8 mouse cellular contexts compared by ENCODE assay signal in genomic region chr13:55487578-55488498, GRCm38 (mm10). TPM values are rescaled to one million over a fixed set of nuclear protein-coding genes. Genes with fewer than 3 reads are reported as not detected.
DNase-seq lines count a peak whose midpoint lies in the region; ATAC-seq and TF ChIP-seq lines count a peak whose summit lies in the region.

Gene Dbn1, minus strand, starts transcription at chr13:55488111.

- DNase-seq in layer of hippocampus, adult 8-10 months (ENCODE audit: low spot score in 2 of 2): no peak
- no peak for DNase-seq in layer of hippocampus, adult 9-10 months (ENCODE audit: low spot score)
- DNase-seq in adrenal gland, adult 8-10 months: no peak
- DNase-seq in forebrain, embryonic 14.5 days (ENCODE audit: low spot score): peak; percentile 83
- DNase-seq in intestine, embryonic 14.5 days (ENCODE audit: low spot score): peak; percentile 82
- DNase-seq in liver, adult 2 months (ENCODE audit: extremely low read depth, low read depth, low spot score): no peak
- DNase-seq in neural tube, embryonic 11.5 days (ENCODE audit: low spot score): peak; percentile 88
- no peak for DNase-seq in spleen, postnatal 14 days (ENCODE audit: low spot score in 2 of 2)

- TF ChIP-seq CTCF in liver, adult 2 months (IDR thresholded peaks at IDR 0.05; ENCODE audit: low read depth, low read length): no peak

- H3K4me1 ChIP-seq in forebrain, embryonic 14.5 days (ENCODE audit: control insufficient read depth, insufficient read depth, low read length): peaks cover 38% of the 10 kb centered on the region
- peaks cover 40% of the 10 kb centered on the region for H3K4me1 ChIP-seq in intestine, embryonic 14.5 days (replicated peaks; ENCODE audit: control insufficient read depth, insufficient read depth, low read length)
- H3K4me1 ChIP-seq in liver, adult 2 months (ENCODE audit: control insufficient read depth, insufficient read depth, low read length): no peaks in the 10 kb centered on the region; the same call in 1 of the 2 replicates
- H3K4me1 ChIP-seq in neural tube, embryonic 11.5 days (ENCODE audit: control insufficient read depth, insufficient read depth, low read length): peaks cover 43% of the 10 kb centered on the region

- no peak for TF ChIP-seq POLR2A in liver, adult 2 months (IDR thresholded peaks at IDR 0.05; ENCODE audit: extremely low read depth, insufficient read depth, low read length)

- under 1% methylated on average over 48 of the region's 83 CpGs for WGBS in forebrain, embryonic 14.5 days
- whole genome bisulfite sequencing in intestine, embryonic 14.5 days: 1% methylated on average over 34 of the region's 83 CpGs
- WGBS in liver, adult 2 months: 5% methylated on average over 64 of the region's 83 CpGs
- WGBS in neural tube, embryonic 11.5 days: 2% methylated on average over 41 of the region's 83 CpGs

- H3K9ac ChIP-seq in forebrain, embryonic 14.5 days (ENCODE audit: low read length): peak within 1 kb of the TSS; percentile 100
- H3K9ac ChIP-seq in intestine, embryonic 14.5 days (ENCODE audit: low read length): peak within 1 kb of the TSS; percentile 98
- peak within 1 kb of the TSS; percentile 75 for H3K9ac ChIP-seq in liver, adult 2 months (ENCODE audit: low read depth, low read length)
- peak within 1 kb of the TSS; percentile 100 for H3K9ac ChIP-seq in neural tube, embryonic 11.5 days (ENCODE audit: low read length)

- peak within 1 kb of the TSS; percentile 99 for H3K4me2 ChIP-seq in forebrain, embryonic 14.5 days (ENCODE audit: low read length)
- peak within 1 kb of the TSS; percentile 93 for H3K4me2 ChIP-seq in intestine, embryonic 14.5 days (ENCODE audit: low read length)
- H3K4me2 ChIP-seq in neural tube, embryonic 11.5 days (ENCODE audit: low read depth): peak within 1 kb of the TSS; percentile 88

- H3K79me2 ChIP-seq in liver, adult 2 months (ENCODE audit: control insufficient read depth, insufficient read depth, low read length): no peaks in the 10 kb centered on the region

- H3K4me3 ChIP-seq in forebrain, embryonic 14.5 days (ENCODE audit: low read depth, low read length): peak within 1 kb of the TSS; percentile 99
- peak within 1 kb of the TSS; percentile 93 for H3K4me3 ChIP-seq in intestine, embryonic 14.5 days (ENCODE audit: low read depth, low read length)
- H3K4me3 ChIP-seq in liver, adult 2 months (ENCODE audit: insufficient read depth, low read depth, low read length): peak within 1 kb of the TSS; percentile 69
- H3K4me3 ChIP-seq in neural tube, embryonic 11.5 days (ENCODE audit: low read depth, low read length): peak within 1 kb of the TSS; percentile 99

- peaks cover 13% of the 10 kb centered on the region for H3K36me3 ChIP-seq in forebrain, embryonic 14.5 days (ENCODE audit: control insufficient read depth, insufficient read depth, low read length)
- peaks cover 4% of the 10 kb centered on the region; the same call in 1 of the 2 replicates for H3K36me3 ChIP-seq in intestine, embryonic 14.5 days (ENCODE audit: control insufficient read depth, insufficient read depth, low read length)
- H3K36me3 ChIP-seq in liver, adult 2 months (ENCODE audit: control insufficient read depth, insufficient read depth, low read length): no peaks in the 10 kb centered on the region
- H3K36me3 ChIP-seq in neural tube, embryonic 11.5 days (ENCODE audit: control insufficient read depth, insufficient read depth, low read length): no peaks in the 10 kb centered on the region; the same call in 1 of the 2 replicates

- no peaks in the 10 kb centered on the region for H3K9me3 ChIP-seq in forebrain, embryonic 14.5 days (replicated peaks; ENCODE audit: control insufficient read depth, low read length)
- no peaks in the 10 kb centered on the region for H3K9me3 ChIP-seq in intestine, embryonic 14.5 days (ENCODE audit: control insufficient read depth, low read length)
- H3K9me3 ChIP-seq in neural tube, embryonic 11.5 days (ENCODE audit: control insufficient read depth, low read length): no peaks in the 10 kb centered on the region

- peak within 1 kb of the TSS; percentile 100 for H3K27ac ChIP-seq in forebrain, embryonic 14.5 days (ENCODE audit: low read depth, low read length)
- H3K27ac ChIP-seq in intestine, embryonic 14.5 days (ENCODE audit: low read depth): peak within 1 kb of the TSS; percentile 93
- H3K27ac ChIP-seq in liver, adult 2 months (replicated peaks; ENCODE audit: insufficient read depth, low read depth, low read length): no peak within 1 kb of the TSS
- H3K27ac ChIP-seq in neural tube, embryonic 11.5 days (ENCODE audit: low read depth, low read length): peak within 1 kb of the TSS; percentile 97

- no peaks in the 10 kb centered on the region for H3K27me3 ChIP-seq in forebrain, embryonic 14.5 days (replicated peaks; ENCODE audit: control insufficient read depth, insufficient read depth, low read length)
- no peaks in the 10 kb centered on the region for H3K27me3 ChIP-seq in intestine, embryonic 14.5 days (replicated peaks; ENCODE audit: control insufficient read depth, insufficient read depth, low read length)
- peaks cover 4% of the 10 kb centered on the region; the same call in 1 of the 2 replicates for H3K27me3 ChIP-seq in liver, adult 2 months (ENCODE audit: control insufficient read depth, insufficient read depth, low read length)
- H3K27me3 ChIP-seq in neural tube, embryonic 11.5 days (ENCODE audit: control insufficient read depth, insufficient read depth, low read length): no peaks in the 10 kb centered on the region

- ATAC-seq in forebrain, embryonic 14.5 days: peak; percentile 83
- peak; percentile 84 for ATAC-seq in intestine, embryonic 14.5 days (replicated peaks; ENCODE audit: low FRiP score, low TSS enrichment, low read depth)
- peak; percentile 60 for ATAC-seq in neural tube, embryonic 11.5 days (ENCODE audit: insufficient read depth, low FRiP score, low TSS enrichment)

RNA-seq across cellular contexts. Expression of gene Dbn1, which starts in this region (rescaled TPM):
- 100 to 1,000 TPM; 295 to 399 (median 333) TPM for total RNA-seq in layer of hippocampus, adult 8-10 months (2022)
- 10 to 100 TPM; 13.6 to 33.8 (median 24.0) TPM for total RNA-seq in adrenal gland, adult 8-10 months (2022)
- polyA plus RNA-seq in forebrain, embryonic 14.5 days (2014; fragmentation: Nextera tagmentation; extraction: Ambion mirVana): 396 and 523 TPM in 2 replicates
- 120 and 134 TPM in 2 replicates for polyA plus RNA-seq in intestine, embryonic 14.5 days (2014; fragmentation: Nextera tagmentation; extraction: Ambion mirVana)
- 0.65 and 0.81 TPM in 2 replicates for total RNA-seq in liver, adult 2 months (2014; rRNA removed)
- polyA plus RNA-seq in liver, adult 2 months (2012; rRNA removed): 2.1 and 2.3 TPM in 2 replicates
- polyA plus RNA-seq in neural tube, embryonic 11.5 days (2014; fragmentation: Nextera tagmentation; extraction: Ambion mirVana): 362 and 372 TPM in 2 replicates

Comparison
In these comparisons a context has a peak if more than half of its experiments do, and no peak if none do; other contexts are left out.
1. RNA of gene Dbn1 (polyA plus RNA-seq): 396 to 523 TPM in forebrain, embryonic 14.5 days, 362 to 372 TPM in neural tube, embryonic 11.5 days and 120 to 134 TPM in intestine, embryonic 14.5 days; 2.1 to 2.3 TPM in liver, adult 2 months; every median in the first group is over 10 times any median in the second.
2. DNase-seq: peak in forebrain, embryonic 14.5 days (single experiment), intestine, embryonic 14.5 days (single experiment) and neural tube, embryonic 11.5 days (single experiment); none in layer of hippocampus, adult 8-10 months (0 of 2), layer of hippocampus, adult 9-10 months (single experiment), adrenal gland, adult 8-10 months (single experiment), liver, adult 2 months (single experiment) and spleen, postnatal 14 days (0 of 2).
3. Peak in every context shown above with its lines, with median percentiles within 50 percentile points of each other: ATAC-seq, H3K4me2 ChIP-seq, H3K4me3 ChIP-seq and H3K9ac ChIP-seq.